Mouse (Mus musculus) lung, postnatal 10 days (tissue): ENCODE results near the gene Daam1.
"Not testable (repeated sequence)": the region's sequence is repeated elsewhere in the genome, so short reads cannot be mapped to it uniquely, and the experiment has no call there.

Experiments
- DNase-seq: peaks from one replicate; pipeline ENCODE4 v3.0.0; 2021

The Daam1 gene

DNA sequence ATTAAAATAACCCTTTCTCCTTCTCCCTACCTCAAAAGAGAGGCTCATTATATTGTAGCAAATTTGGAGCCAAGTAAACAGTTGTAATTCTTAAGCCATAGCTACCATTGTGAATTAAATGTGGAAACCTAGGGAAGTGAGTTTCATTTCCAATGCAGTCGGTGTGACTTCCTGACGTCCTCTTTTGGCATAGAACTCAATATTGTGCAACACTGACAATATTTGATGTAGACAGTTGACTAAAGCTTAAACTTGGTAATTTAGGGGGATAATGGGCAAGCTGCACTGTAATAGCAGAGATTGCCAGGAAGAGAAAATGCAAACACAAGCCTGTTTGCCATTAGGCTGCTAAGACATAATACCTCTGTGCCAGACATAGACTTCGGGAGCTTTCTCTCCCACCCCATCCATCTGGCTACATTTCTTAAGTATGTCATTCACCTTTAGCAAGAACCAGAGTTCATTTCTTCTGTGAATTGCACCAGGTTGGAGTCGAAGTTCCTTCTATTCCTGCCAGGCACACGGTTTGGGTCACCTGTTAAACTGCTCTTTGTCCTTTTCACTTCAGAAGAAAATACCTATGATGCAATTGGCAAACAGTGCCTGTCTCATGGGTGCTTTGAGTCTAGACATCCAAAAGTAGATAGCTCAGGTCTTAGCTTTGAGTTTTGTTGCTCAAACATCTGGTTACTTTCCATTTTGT, 5.2 kb downstream of the Daam1 start:
- DNase-seq = no peak

DNA sequence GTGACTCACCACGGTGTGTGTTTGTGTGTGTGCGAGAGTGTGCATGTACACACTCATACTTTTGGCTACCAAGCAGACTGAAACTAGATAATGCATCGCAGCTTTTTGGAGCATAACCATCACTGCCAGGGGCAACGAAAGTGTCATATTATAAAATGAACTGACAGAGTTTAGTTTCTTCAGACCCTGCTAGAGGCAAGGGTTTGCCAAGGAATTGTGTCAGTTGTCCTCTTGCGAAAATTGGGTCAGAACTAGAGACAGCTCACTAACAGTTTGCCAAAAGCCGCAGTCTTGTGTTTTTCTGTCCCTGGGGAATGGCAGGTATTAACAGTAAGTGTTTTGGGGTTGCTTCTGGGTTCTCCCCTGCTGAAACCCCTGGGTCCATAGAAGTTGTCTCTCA, 5.9 kb downstream of the Daam1 start:
- no peak for DNase-seq

DNA sequence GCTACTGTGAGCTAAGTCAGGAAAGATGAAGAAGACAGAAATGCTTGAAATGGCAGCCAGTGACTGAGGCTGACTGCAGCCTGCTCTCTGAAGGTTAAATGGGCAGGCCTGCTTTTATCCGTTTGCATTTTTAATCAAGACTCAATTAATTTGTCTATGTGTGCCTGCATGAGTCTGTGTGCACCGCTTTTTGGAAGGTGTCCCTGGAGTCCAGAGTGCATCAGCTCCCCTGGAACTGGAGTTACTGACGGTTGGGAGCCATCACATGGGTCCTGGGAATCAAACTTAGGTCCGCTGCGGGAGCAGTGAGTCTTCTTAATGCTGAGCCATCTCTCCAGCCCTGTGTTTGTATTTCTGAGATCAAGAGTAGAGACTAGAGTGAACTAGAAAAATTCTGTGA, 6.7 kb downstream of the Daam1 start:
- no peak for DNase-seq

DNA sequence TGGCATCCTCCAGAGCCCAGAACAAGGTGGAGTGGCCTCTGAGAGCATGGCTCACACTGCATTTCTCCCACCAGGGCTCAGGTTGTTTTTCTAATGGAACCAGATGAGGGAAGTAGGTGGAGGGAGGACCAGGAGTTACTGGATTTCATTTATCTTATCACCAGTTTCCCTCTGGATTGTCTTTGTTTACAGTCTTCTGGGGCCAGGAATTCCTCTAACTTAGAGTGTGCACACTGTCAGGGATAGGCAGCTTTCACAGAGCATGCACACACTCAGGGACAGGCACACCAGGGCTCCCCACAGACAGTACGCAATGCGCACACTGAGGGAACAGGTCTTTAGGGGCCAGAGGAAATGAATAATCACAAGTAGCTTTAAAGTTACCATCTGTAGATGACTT, 7.4 kb downstream of the Daam1 start:
- no peak for DNase-seq

DNA sequence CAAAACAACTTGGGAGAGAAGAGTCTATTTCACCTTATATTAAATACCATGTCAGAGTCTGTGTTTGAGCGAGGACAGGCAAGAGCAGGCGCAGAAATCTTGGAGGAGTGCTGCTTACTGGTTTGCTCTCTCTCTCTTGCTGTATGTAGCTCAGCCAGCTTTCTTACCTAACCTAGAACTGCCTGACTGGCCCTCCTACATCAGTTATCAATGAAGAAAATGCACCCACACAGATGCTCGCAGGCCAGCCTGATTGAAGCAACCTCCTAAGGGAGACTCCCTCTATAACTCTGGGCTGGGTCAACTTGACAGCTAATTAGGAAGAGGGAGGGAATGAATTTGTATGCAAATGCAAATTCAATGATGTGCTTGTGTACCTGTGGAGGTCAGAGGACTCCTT, 8.8 kb downstream of the Daam1 start:
- DNase-seq = no peak

DNA sequence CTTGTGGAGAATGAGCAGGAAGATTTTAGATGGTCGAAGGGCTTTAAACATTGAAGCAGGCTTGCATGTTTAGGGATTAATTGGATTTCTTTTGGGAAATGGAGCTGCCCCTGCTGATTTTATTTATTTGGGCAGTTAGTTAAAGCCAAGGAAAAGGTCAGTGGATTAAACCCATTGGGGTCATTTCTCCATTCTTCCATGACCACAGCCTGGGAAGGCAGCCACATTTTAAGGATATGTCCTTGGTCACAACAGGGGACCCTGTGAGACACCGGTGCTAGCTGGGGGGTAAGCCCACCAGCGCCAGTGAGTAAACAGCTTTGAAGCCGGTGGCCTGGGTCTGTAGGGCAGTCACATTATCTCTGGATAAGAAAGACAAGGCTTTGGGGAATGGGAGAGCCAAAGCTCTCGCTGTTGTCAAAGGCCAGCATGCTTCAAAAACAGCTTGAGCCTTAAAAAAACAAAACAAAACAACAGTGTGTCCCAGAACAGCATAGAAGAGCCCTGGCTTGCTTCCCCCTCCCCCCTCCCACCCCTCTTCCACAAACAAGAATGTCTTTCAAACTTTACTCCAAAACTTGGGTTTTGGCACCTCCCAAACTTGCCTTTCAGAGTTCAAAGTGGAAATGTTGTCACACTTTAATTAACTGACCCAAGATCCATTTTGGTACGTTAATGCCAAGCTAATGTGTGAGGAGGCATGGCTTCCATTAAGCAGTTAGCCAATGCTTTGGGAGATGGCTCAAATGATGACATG, 9.7 kb downstream of the Daam1 start:
- no peak for DNase-seq

DNA sequence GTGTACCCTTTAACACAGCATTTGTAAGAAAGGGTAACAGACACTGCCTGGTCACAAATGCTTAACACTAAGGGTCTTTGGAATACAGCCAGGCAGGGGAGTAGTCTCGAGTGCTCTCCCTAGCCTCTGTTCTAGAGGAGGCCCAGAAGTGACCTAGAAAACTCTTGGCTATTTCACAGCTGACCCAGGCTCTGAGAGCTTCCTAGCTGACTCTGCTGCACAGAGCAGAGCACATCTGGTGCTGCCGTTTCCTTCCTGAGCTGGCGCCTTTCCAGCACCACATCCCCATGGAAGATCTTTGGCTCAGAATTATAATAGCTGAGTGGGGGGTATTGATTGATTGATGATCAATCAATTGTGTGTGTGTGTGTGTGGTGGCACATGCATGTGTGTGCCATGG, 11.1 kb downstream of the Daam1 start:
- peak; percentile 56 for DNase-seq

DNA sequence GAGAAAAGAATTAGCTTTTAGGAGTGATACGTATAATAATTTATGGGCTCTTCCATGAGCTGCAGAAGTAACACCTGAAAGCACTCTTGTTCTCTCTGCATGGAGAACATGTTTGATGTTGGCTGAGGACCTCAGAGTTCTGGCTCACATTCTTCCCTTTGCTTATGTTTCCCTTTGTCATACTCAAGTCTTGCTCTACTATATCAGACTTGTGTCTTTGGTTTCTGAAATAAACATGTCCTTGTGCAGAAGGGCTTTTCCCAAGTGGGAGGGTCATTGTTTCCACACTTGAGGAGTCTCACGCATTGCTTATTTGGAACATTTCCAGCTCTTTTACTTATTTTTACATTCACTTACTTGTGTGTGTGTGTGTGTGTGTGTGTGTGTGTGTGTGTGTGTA, 11.7 kb downstream of the Daam1 start:
- DNase-seq = no peak

DNA sequence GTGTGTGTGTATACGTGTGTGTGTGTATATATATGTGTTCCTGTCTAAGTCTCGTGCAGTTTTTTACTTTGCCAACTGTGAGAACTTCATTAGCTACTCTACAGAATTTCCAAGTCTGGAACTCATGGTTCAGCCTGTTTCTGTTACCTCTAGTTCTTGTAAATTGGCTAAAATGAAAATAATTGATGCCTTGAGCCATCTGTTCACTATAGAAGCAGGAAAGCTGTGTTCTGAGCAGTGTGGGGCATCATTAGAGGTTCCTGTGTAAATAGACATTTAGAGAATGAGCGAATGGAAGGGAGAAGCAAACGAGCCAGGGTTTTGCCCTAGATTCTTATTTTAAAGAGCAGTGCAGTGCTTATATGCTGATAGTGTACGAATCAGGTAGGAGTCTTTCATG, 14.6 kb downstream of the Daam1 start:
- no peak for DNase-seq

DNA sequence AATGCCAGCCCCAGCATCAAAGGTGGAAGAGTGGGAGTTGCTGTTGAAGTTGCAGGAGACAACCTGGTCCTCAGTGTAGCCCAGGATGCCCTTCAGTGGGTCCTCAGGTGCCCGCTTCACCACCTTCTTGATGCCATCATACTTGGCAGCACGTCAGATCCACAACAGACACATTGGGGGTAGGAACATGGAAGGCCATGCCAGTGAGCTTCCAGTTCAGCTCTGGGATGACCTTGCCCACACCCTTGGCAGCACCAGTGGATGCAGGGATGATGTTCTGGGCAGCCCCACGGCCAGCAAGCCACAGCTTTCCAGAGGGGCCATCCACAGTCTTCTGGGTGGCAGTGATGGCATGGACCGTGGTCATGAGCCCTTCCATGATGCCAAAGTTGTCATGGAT, 15.5 kb downstream of the Daam1 start:
- DNase-seq = not testable (repeated sequence)

DNA sequence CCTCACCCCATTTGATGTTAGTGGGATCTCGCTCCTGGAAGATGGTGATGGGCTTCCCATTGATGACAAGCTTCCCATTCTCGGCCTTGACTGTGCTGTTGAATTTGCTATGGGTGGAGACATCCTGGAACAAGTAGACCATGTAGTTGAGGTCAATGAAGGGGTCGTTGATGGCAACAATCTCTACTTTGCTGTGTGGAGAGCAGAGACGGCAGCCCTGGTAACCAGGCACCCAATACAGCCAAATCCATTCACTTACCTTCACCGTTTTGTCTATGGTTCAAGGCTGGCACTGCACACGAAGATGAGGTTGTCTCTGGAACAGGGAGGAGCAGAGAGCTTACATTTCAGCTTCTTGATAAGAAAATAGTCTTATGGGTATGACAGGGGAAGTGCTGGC, 16.1 kb downstream of the Daam1 start:
- DNase-seq = not testable (repeated sequence)

DNA sequence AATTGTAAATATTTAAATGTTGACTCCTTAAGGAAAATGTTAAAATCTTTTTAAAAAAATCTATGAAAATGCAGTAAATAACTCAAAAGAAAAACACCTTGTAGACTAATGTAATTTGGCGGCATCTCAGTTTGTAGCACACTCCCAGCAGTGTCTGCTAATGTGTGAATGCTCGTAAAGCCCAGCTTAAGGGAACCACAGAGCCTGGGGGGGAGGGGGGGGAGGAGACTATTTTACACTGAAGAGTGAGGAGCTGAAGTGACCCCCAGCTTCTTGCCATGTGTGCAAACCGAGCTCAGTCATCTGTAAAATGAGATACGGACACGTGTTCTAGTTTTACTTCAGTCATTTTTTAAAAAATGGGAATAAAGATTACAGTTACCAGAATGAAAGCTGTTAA, 16.7 kb downstream of the Daam1 start:
- DNase-seq = no peak

DNA sequence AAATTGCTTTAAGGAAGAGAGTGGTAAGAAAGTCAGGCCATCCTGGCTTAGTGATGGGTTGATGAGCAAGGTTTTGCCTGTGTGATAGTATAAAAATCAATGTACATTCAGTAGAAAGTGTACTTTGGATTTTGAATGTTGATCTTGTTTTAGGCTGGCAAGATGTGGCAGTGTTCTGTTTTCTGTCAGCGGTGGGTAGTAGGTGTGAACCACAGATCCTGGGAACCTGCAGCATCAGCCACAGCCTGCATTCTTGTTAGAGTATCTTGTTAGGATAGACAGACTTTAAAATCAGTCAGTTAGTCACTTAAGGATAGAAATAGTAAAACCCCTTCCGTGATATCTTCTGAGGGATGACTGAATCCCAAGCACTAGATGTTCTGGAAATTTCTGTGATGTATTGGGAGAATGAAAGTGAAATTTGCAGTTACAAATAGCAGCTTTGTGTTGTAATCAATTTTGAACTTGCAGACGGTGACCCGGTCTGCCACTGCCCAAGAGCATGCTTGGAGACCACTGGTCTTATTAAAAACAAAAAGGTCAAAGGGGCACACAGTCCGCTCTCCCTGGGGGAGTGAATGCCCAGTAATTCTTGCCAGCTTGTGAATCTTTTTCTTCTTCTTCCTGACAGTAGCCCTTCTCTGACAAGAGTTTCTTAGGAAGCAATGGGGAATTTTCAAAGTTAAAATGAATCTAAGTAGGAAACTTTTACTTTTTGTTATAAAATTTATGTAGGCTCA, 17.3 kb downstream of the Daam1 start:
- DNase-seq = no peak

DNA sequence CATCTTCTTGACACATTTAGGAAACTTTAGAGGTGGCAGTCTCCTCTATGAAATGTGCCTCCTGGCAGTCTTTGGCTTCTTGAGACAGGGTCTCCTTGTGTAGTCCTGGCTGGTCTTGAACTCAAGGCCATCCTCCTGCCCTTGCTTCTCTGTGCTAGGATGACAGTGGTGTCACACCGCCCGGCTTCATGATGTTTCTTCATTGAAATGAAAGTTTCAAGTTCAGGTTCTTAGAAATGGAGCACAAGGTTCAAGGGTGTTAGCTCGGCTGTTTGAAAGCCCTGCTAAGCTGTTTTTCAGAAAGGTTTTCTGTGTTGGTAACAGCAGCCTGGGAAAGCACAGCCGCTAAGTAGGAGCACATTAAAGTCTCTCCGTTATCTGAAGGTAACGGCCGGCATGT, 18.2 kb downstream of the Daam1 start:
- no peak for DNase-seq

DNA sequence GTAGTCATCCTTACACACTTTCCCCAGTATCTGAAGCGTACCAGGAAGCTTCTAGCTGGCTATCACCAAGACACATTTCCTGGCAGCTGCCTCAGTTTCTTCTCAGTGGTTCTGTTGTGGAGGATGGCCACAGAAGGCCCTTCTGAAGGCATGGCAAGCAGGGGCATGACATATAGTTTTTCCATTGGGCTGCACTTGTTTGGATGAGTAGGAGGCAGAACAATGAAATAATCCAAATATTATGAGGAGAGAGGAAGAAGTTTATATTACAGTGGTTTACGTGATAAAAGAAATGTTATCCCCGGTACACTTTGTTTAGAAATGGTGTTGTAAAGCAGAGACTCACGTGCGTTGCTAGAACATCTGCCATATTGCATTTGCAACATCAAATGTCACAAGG, 19.3 kb downstream of the Daam1 start:
- DNase-seq = no peak

DNA sequence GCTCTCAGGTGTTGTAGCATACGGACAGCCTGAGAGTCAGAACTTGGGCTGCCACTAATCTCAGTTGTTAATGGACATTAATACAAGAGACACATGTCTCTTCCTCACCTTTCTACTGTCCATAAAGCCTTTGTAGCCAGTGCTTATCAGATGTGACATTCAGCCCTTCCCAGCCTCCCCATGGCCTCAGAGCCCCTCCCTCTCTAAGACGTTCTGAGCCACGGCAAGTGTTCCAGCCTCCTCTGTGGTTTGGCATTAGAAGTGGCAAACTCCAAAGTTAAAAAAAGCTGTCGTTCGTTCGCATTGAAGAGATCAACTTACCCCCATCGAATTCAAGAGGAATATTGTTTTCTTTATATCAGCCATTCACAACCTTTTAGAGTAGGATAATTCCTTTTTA, 21.8 kb downstream of the Daam1 start:
- no peak for DNase-seq

DNA sequence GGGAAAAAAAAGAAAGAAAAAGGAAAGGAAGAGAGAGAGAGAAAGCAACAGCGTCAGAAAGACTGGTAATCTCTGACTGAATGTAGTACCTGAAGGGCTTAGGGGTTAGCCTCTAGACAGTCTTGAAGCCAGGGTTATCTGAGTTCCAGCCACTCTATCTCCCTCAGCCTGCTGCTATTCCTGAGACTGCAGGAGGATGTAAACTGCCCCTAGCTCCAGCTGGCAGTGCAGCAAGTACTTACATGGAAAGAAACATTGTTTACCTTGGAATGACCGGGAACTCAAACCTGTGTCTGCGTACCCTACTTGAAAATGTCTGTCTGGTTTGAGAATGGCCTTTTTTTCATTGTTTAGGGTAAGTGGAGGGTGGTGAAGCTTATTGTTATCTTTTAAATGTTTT, 22.8 kb downstream of the Daam1 start:
- DNase-seq = no peak

DNA sequence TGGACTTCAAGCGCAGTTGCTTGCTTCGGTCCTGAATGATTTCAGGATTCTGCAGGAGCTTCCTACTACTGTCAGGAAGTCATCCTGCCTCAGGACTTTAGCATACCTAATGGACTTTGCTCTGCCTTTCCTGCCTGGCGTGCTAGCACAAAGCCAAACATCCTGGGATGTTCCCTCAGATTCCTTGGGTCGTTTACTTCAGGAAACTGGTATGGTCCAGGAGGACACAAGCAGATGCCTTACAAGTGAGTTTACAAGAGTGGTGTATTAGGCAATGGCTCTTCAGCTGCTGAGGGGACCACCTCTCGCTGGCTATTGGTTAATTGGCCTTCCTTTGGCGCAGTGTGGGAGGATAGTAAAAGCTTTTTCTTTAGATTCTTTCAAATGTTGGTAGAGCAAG, 23.3 kb downstream of the Daam1 start:
- DNase-seq = peak; percentile 33

DNA sequence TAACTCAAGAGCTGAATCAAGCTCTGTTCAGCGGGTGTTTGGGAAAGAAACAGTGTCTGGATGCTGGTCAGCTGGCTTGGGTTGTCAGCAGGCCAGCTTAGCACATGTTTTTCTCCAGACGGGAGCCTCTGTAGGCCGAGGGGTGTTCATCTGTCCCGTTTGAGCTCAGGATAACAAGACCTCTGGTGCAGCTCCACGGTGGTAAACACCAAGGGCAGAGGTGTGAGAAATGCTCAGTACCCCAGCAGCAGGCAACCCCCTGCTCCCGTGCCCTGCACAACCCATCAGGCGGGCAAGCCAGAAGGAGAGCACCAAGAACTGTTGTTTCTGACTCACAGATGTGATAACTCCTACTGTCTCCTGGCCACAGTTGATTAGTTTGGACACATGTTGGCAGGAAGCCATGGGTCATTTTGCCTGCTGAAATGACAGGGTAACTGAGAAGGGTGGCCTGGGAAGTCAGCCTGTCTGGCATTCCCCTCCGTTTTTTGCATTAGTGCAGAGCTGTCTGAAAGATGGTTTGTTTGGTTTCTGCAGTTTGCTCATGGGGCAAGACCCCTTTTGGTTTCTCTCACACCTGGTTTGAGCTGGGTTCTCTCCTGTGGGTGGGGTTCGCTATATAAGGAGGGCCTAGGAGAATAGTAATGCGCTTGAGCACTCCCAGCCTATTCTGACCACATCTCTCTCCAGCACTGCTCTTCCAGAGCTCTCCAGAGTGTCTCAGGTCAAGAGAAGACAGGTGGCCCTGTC, 25.0 kb downstream of the Daam1 start:
- peak; percentile 88 for DNase-seq

DNA sequence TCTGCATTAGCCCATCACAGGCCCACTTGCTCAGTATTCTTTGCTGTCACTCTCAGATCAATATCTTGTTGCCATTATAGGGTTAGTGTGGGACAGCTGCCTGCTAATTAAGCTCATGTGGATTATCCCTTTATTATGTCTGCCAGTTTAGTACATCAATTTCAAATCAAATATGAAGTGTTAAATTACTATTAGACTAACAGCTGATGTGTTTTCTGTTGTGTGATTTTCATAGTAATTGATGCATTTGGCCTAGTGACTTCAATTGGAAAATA, 25.5 kb downstream of the Daam1 start:
- no peak for DNase-seq

DNA sequence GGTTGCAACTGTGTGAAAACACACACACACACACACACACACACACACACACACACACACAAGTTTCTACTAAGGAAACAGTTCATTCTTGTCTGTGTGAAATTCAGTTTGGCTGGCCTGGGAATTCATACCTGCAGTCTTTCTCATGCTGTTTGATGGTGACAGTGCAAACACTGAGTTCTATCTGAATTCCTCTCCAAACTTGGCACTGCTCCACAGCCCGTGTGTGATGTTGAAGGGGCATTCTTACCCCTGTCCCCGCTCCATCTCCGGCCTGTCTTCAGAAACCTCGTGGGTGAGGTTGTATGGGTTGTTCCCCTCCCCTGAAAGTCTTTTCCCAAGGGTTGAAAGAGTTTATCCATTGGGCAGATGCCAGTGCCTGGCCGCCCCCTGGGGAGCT, 28.2 kb downstream of the Daam1 start:
- no peak for DNase-seq

DNA sequence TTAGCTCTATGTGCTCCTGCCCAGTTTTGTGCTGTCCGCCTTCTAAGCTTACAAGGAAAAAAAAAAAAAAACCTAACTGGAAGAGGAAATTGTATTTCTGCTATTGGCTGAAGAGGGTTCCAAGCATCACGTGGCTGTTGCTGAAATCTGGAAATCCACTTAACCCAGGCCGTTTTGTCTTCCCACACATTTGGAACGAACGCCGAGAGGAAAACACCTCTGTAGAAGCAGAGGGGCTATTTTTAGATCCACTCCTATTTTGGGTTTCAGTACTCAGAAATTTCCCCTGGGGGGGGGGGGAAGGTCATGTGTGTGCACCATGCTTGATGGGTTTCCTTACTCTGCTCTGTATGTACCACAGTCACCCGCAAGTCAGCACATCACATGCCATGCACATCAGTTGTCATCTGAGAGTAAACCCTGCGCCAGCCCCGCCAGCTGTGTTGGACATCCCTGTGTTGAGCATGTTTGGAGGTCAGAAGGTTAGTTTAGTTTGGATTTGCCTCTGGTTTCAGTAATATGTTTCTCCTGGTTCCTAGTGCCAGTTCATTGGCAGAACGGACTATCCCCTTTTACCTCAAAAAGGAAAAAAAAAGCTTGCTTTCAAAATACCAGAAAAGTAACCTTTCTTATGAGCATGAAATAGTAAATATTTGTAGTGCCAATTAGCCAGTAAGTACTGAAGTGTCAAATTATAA, 33.1 kb downstream of the Daam1 start:
- DNase-seq = peak; percentile 67

DNA sequence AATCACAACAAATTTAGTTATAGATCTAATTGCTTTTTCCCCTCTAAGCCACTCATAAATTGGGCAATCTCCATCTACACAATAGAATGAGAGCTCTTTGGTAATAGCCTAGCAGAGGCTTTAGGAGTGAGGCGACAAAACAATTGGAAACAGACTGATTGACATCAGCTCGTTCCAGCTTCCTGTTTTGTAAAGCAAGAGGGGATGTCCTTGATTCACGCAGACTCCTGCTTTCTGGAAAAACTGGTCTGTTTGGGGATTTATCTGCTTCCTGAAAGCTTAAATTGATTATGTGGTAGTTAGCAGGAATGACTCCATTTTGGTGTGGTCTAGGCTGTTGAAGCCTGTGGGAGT, 33.6 kb downstream of the Daam1 start:
- DNase-seq = no peak
